Mouse (Mus musculus): ENCODE data around the gene Babam1. TPM values are rescaled to one million over a fixed set of nuclear protein-coding genes. Genes with fewer than 3 reads are reported as not detected.

Gene Babam1
- polyA plus RNA-seq, 1 experiment from 2014 or later = 106 TPM

Other genes with a start within 250 kb of the Babam1 start
- gene Myo9b, start 124.1 kb upstream of the Babam1 start, polyA plus RNA-seq (2015; fragmentation: Nextera tagmentation; extraction: Ambion mirVana) = 24.0 and 27.0 TPM in 2 replicates
- 47.2 and 48.6 TPM in 2 replicates for gene Haus8, start 123.9 kb upstream of the Babam1 start, polyA plus RNA-seq (2015; fragmentation: Nextera tagmentation; extraction: Ambion mirVana)
- gene Use1, start 30.0 kb upstream of the Babam1 start, polyA plus RNA-seq (2015; fragmentation: Nextera tagmentation; extraction: Ambion mirVana) = 100 and 121 TPM in 2 replicates
- 7.1 and 8.5 TPM in 2 replicates for gene Ocel1, start 25.6 kb upstream of the Babam1 start, polyA plus RNA-seq (2015; fragmentation: Nextera tagmentation; extraction: Ambion mirVana)
- 59.0 and 61.2 TPM in 2 replicates for gene Nr2f6, start 14.9 kb upstream of the Babam1 start, polyA plus RNA-seq (2015; fragmentation: Nextera tagmentation; extraction: Ambion mirVana)
- gene Ushbp1, start 1.1 kb upstream of the Babam1 start, polyA plus RNA-seq (2015; fragmentation: Nextera tagmentation; extraction: Ambion mirVana) = 11.6 and 12.7 TPM in 2 replicates
- 33.1 and 33.7 TPM in 2 replicates for gene Ankle1, start 9.1 kb downstream of the Babam1 start, polyA plus RNA-seq (2015; fragmentation: Nextera tagmentation; extraction: Ambion mirVana)
- 73.2 and 77.0 TPM in 2 replicates for gene Abhd8, start 66.8 kb downstream of the Babam1 start, polyA plus RNA-seq (2015; fragmentation: Nextera tagmentation; extraction: Ambion mirVana)
- gene Mrpl34, start 68.1 kb downstream of the Babam1 start, polyA plus RNA-seq (2015; fragmentation: Nextera tagmentation; extraction: Ambion mirVana) = 115 and 122 TPM in 2 replicates
- 105 and 112 TPM in 2 replicates for gene Dda1, start 72.3 kb downstream of the Babam1 start, polyA plus RNA-seq (2015; fragmentation: Nextera tagmentation; extraction: Ambion mirVana)
- 3.0 and 3.7 TPM in 2 replicates for gene Ano8, start 89.1 kb downstream of the Babam1 start, polyA plus RNA-seq (2015; fragmentation: Nextera tagmentation; extraction: Ambion mirVana)
- gene Gtpbp3, start 91.2 kb downstream of the Babam1 start, polyA plus RNA-seq (2015; fragmentation: Nextera tagmentation; extraction: Ambion mirVana) = 15.9 and 17.3 TPM in 2 replicates
- gene Plvap, start 114.9 kb downstream of the Babam1 start, polyA plus RNA-seq (2015; fragmentation: Nextera tagmentation; extraction: Ambion mirVana) = 61.4 and 62.8 TPM in 2 replicates
- gene Ccdc194, start 128.8 kb downstream of the Babam1 start, polyA plus RNA-seq (2015; fragmentation: Nextera tagmentation; extraction: Ambion mirVana) = 2.4 and 3.0 TPM in 2 replicates
- 34.8 and 35.5 TPM in 2 replicates for gene Bst2, start 140.6 kb downstream of the Babam1 start, polyA plus RNA-seq (2015; fragmentation: Nextera tagmentation; extraction: Ambion mirVana)
- 86.8 and 92.9 TPM in 2 replicates for gene Mvb12a, start 146.1 kb downstream of the Babam1 start, polyA plus RNA-seq (2015; fragmentation: Nextera tagmentation; extraction: Ambion mirVana)
- 1.2 and 1.7 TPM in 2 replicates for gene Tmem221, start 162.0 kb downstream of the Babam1 start, polyA plus RNA-seq (2015; fragmentation: Nextera tagmentation; extraction: Ambion mirVana)
- gene Nxnl1, start 169.7 kb downstream of the Babam1 start, polyA plus RNA-seq (2015; fragmentation: Nextera tagmentation; extraction: Ambion mirVana) = 0.13 and 0.18 TPM in 2 replicates
- 51.1 and 55.7 TPM in 2 replicates for gene Slc27a1, start 172.0 kb downstream of the Babam1 start, polyA plus RNA-seq (2015; fragmentation: Nextera tagmentation; extraction: Ambion mirVana)
- gene Pgls, start 195.3 kb downstream of the Babam1 start, polyA plus RNA-seq (2015; fragmentation: Nextera tagmentation; extraction: Ambion mirVana) = 220 and 229 TPM in 2 replicates
- gene Fam129c, start 200.8 kb downstream of the Babam1 start, polyA plus RNA-seq (2015; fragmentation: Nextera tagmentation; extraction: Ambion mirVana) = 3.1 and 4.7 TPM in 2 replicates
- 94.6 and 98.9 TPM in 2 replicates for gene Colgalt1, start 214.1 kb downstream of the Babam1 start, polyA plus RNA-seq (2015; fragmentation: Nextera tagmentation; extraction: Ambion mirVana)

Measured in embryonic facial prominence, embryonic 15.5 days (tissue).